In genomic region chr2:72117138-72118011, GRCm38 (mm10) we compare ENCODE assay signal across 8 mouse cellular contexts.
DNase-seq lines count a peak whose midpoint lies in the region; ATAC-seq and TF ChIP-seq lines count a peak whose summit lies in the region.

No protein-coding gene starts in this region.

- no peak for TF ChIP-seq EP300 in liver, postnatal 0 days (IDR thresholded peaks at IDR 0.05; ENCODE audit: low read depth)

- H3K27ac ChIP-seq in liver, postnatal 0 days (ENCODE audit: low read depth) = peak overlapping the region; percentile 51; the same call in 1 of the 2 replicates
- H3K27ac ChIP-seq in liver, embryonic 11.5 days (ENCODE audit: low read depth, low read length) = no peak overlapping the region

- WGBS in liver, postnatal 0 days (ENCODE audit: insufficient replicate concordance) = 37% methylated on average over 15 of the region's 15 CpGs
- WGBS in liver, embryonic 11.5 days = 37% methylated on average over 15 of the region's 15 CpGs

- 0 out of 2 replicates have a peak, but pooled peaks cover 10% of the 10 kb centered on the region for H3K4me1 ChIP-seq in liver, postnatal 0 days (ENCODE audit: insufficient read depth)
- H3K4me1 ChIP-seq in liver, embryonic 11.5 days (replicated peaks; ENCODE audit: control insufficient read depth, insufficient read depth, low read length) = peaks cover 7% of the 10 kb centered on the region; the same call in 1 of the 2 replicates

- peak; percentile 35 for DNase-seq in liver, postnatal 0 days
- DNase-seq in liver, embryonic 11.5 days (ENCODE audit: low spot score) = no peak
- DNase-seq in skeletal muscle tissue, adult 2 months (ENCODE audit: low read depth, low spot score) = peak; percentile 44
- no peak for DNase-seq in urinary bladder, postnatal 4 days (ENCODE audit: low spot score in 2 of 2)
- DNase-seq in frontal cortex, postnatal 25 days (ENCODE audit: low spot score in 2 of 2) = no peak
- no peak for DNase-seq in ovary, postnatal 10 days (ENCODE audit: low spot score)

- no peaks in the 10 kb centered on the region for H3K9me3 ChIP-seq in liver, postnatal 0 days (ENCODE audit: low read length)
- no peaks in the 10 kb centered on the region for H3K9me3 ChIP-seq in liver, embryonic 11.5 days (ENCODE audit: control insufficient read depth, low read length)

- no peaks in the 10 kb centered on the region for H3K27me3 ChIP-seq in liver, postnatal 0 days (ENCODE audit: insufficient read depth, low read length)
- H3K27me3 ChIP-seq in liver, embryonic 11.5 days (replicated peaks; ENCODE audit: control insufficient read depth, insufficient read depth, low read length) = no peaks in the 10 kb centered on the region

- no peak for TF ChIP-seq CTCF in liver, postnatal 0 days (IDR thresholded peaks at IDR 0.05; ENCODE audit: low read depth)

- no peak overlapping the region for H3K4me3 ChIP-seq in liver, postnatal 0 days (ENCODE audit: low read depth, low read length)
- H3K4me3 ChIP-seq in liver, embryonic 11.5 days (ENCODE audit: low read depth, low read length) = no peak overlapping the region

- ATAC-seq in liver, postnatal 0 days = peak; percentile 47; the same call in 1 of the 2 replicates
- ATAC-seq in liver, embryonic 11.5 days (replicated peaks; ENCODE audit: low FRiP score) = no peak; the same call in 1 of the 2 replicates
- ATAC-seq in common myeloid progenitor, adult 5-6 weeks (replicated peaks; ENCODE audit: low read depth, poor library complexity, severe bottlenecking) = peak; percentile 78
- ATAC-seq in inflammation-experienced regulatory T-cells, adult 6 months = peak; percentile 60

- H3K4me2 ChIP-seq in liver, postnatal 0 days (ENCODE audit: low read depth, low read length) = 0 out of 2 replicates have a peak overlapping the region, but pooled peaks have one; percentile 7
- no peak overlapping the region for H3K4me2 ChIP-seq in liver, embryonic 11.5 days

- no peak overlapping the region for H3K9ac ChIP-seq in liver, postnatal 0 days (replicated peaks)
- no peak overlapping the region for H3K9ac ChIP-seq in liver, embryonic 11.5 days (ENCODE audit: low read depth, low read length)

- no peaks in the 10 kb centered on the region for H3K36me3 ChIP-seq in liver, postnatal 0 days (replicated peaks; ENCODE audit: insufficient read depth, low read length)
- no peaks in the 10 kb centered on the region for H3K36me3 ChIP-seq in liver, embryonic 11.5 days (ENCODE audit: control insufficient read depth, insufficient read depth, low read length)

Comparison
In these comparisons a context has a peak if more than half of its experiments do, and no peak if none do; other contexts are left out.
1. DNase-seq: peak in liver, postnatal 0 days (single experiment) and skeletal muscle tissue, adult 2 months (single experiment); none in liver, embryonic 11.5 days (single experiment), urinary bladder, postnatal 4 days (0 of 2), frontal cortex, postnatal 25 days (0 of 2) and ovary, postnatal 10 days (single experiment).